Mouse (Mus musculus) kidney, postnatal 0 days (tissue): ENCODE results near the gene Fga. TPM values are rescaled to one million over a fixed set of nuclear protein-coding genes. Genes with fewer than 3 reads are reported as not detected.

Experiments used
- ATAC-seq: fragments of 200-750 bp; cut with Nextera tagmentation; replicated peaks from 2 replicates; pipeline ENCODE4 v1.8.0; 2017; ENCODE audit warnings: low read depth, moderate number of reproducible peaks, moderate TSS enrichment, moderate library complexity; ENCODE audit not compliant: low FRiP score
- DNase-seq: peaks from one replicate; pipeline ENCODE4 v3.0.0-alpha.2; 2016; ENCODE audit warnings: low spot score
- H3K27ac ChIP-seq: fragments of 300-500 bp; sonication (generic); 2 replicates; pipeline ENCODE4 v1.5.1; 2014; ENCODE audit warnings: mild to moderate bottlenecking
- H3K27me3 ChIP-seq: fragments of 300-500 bp; sonication (generic); 2 replicates; pipeline ENCODE4 v1.6.1; 2014; ENCODE audit warnings: low read length, mixed read lengths; ENCODE audit not compliant: insufficient read depth
- H3K36me3 ChIP-seq: fragments of 300-500 bp; sonication (generic); 2 replicates; pipeline ENCODE4 v1.6.1; 2014; ENCODE audit warnings: low read length, mixed read lengths; ENCODE audit not compliant: insufficient read depth
- H3K4me1 ChIP-seq: fragments of 300-500 bp; sonication (generic); replicated peaks from 2 replicates; pipeline ENCODE4 v1.6.1; 2014; ENCODE audit warnings: antibody characterized with exemption, low read length, mixed read lengths; ENCODE audit not compliant: insufficient read depth
- H3K4me2 ChIP-seq: fragments of 300-500 bp; sonication (generic); 2 replicates; pipeline ENCODE4 v1.6.1; 2014; ENCODE audit warnings: mild to moderate bottlenecking, low read length, moderate library complexity, mixed read lengths
- H3K4me3 ChIP-seq: fragments of 300-500 bp; sonication (generic); replicated peaks from 2 replicates; pipeline ENCODE4 v1.5.1; 2014; ENCODE audit warnings: low read depth, low read length
- H3K9ac ChIP-seq: fragments of 300-500 bp; sonication (generic); 2 replicates; pipeline ENCODE4 v1.6.1; 2014; ENCODE audit warnings: low read depth, low read length
- H3K9me3 ChIP-seq: fragments of 300-500 bp; sonication (generic); replicated peaks from 2 replicates; pipeline ENCODE4 v1.6.1; 2016; ENCODE audit warnings: low read length, inconsistent platforms, mixed read lengths
- CTCF ChIP-seq: IDR thresholded peaks from 2 replicates; pipeline ENCODE4 v1.5.1; 2016; ENCODE audit warnings: antibody characterized with exemption, low read depth, mild to moderate bottlenecking, moderate library complexity
- WGBS: fragments of 180-500 bp; shearing (Covaris S2); extraction: QIAGEN DNeasy Blood & Tissue Kit; methylation state at CpG from one replicate; pipeline ENCODE4 v1.1.7; 2014; 5-methylcytosine and 5-hydroxymethylcytosine counted together
- polyA plus RNA-seq: library from polyadenylated mRNA; unstranded; fragments of >200 nt; fragmentation: Nextera tagmentation; extraction: Ambion mirVana; gene quantifications from 2 replicates; pipeline ENCODE4 v1.2.1, GENCODE M21; 2015

Fga gene
- polyA plus RNA-seq, 1 experiment from 2014 or later, result 5.1 TPM

DNA sequence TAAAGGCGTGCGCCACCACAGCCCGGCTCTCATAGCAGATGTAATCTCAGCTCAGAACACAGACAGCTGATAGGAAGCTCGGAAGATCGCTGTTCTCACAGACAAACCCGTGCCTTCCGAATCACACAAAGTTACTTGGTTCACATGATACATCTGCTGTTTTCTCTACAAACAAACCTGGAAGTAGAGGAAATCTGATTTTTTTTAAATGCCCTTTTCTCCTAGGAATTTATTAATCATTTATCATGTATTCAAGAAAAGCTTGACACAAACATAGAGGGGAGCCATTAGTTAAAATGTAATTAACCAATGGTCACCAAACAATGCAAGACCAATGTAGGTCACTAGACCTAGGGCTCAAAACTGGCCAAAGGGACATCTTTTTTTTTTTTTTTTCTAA is 21.1 kb upstream of the Fga start:
- 78% methylated on average over 7 of the region's 7 CpGs for WGBS
- Histone ChIP-seq H3K27me3 (no peaks in the 10 kb centered on the region), H3K4me1 (no peaks in the 10 kb centered on the region), H3K36me3 (no peaks in the 10 kb centered on the region), H3K4me3 (no peak overlapping the region), H3K9me3 (no peaks in the 10 kb centered on the region), H3K27ac (no peak overlapping the region), H3K9ac (no peak overlapping the region), H3K4me2 (no peak overlapping the region)
- no peak for ATAC-seq
- DNase-seq, result no peak
- no peak for TF ChIP-seq CTCF

DNA sequence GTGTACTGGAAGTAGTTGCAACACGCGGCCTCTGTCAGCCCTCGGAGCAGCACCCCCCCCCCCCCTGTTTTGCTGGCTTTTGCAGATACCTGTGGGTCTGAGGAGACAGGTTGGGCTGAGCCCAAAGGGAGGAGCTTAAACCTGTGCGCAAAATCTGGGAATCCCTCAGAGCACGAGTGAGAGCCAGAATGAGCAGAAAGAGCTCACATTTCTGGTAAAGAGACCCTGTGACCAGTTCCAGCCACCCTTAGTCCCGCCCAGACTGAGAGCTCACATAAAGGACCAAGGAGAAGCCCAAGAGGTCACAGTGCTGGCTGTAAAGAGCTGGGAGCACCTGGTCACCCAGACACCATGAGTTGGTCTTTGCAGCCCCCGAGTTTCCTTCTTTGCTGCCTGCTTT is 18.3 kb upstream of the Fga start, which contains the start of gene Fgg:
Gene Fgg, plus strand, starts transcription at position 168 of the 400 bp plus-strand sequence.
- no peak for TF ChIP-seq CTCF
- ATAC-seq, result no peak; the same call in 1 of the 2 replicates
- no peak within 1 kb of the TSS for H3K4me3 ChIP-seq
- no peak within 1 kb of the TSS for H3K4me2 ChIP-seq
- no peaks in the 10 kb centered on the region for H3K4me1 ChIP-seq
- no peaks in the 10 kb centered on the region for H3K27me3 ChIP-seq
- H3K27ac ChIP-seq, result no peak within 1 kb of the TSS
- no peaks in the 10 kb centered on the region for H3K9me3 ChIP-seq
- 48% methylated on average over 7 of the region's 7 CpGs for WGBS
- no peaks in the 10 kb centered on the region for H3K36me3 ChIP-seq
- H3K9ac ChIP-seq, result no peak within 1 kb of the TSS
- DNase-seq, result no peak

DNA sequence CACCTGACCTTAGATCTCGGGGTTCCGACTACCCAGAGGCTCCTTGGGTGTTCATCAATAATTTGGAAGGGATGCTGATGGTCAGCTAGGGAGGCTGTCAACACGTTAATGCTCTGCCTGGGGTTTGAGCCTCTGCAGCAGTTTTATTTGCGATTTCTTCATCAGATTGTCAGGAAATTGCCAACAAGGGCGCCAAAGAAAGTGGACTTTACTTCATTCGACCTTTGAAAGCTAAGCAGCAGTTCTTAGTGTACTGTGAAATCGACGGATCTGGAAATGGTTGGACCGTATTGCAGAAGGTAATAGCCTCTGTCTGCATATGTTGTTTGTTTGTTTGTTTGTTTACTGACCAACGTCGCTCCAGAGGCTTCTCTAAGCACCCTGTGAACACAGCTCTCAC is 15.6 kb upstream of the Fga start:
- ATAC-seq (no peak), DNase-seq (no peak)
- WGBS, result 74% methylated on average over 11 of the region's 11 CpGs
- TF ChIP-seq CTCF, result no peak
- no peak overlapping the region for H3K4me3 ChIP-seq
- no peak overlapping the region for H3K9ac ChIP-seq
- no peaks in the 10 kb centered on the region for H3K4me1 ChIP-seq
- no peaks in the 10 kb centered on the region for H3K27me3 ChIP-seq
- H3K4me2 ChIP-seq, result no peak overlapping the region
- H3K36me3 ChIP-seq, result no peaks in the 10 kb centered on the region
- H3K27ac ChIP-seq, result no peak overlapping the region
- H3K9me3 ChIP-seq, result no peaks in the 10 kb centered on the region

DNA sequence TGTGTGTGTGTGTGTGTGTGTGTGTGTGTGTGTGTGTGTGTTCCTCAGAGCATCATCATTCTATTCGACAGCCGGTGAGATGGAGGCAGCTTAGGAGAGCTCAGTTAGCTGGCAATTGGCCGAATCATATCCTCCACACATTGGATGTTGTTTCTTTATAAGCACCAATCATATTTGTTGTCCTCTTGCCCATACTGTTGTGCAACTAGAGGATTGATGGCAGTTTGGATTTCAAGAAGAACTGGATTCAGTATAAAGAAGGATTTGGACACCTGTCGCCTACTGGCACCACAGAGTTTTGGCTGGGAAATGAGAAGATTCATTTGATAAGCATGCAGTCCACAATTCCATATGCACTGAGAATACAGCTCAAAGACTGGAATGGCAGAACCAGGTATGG is 14.7 kb upstream of the Fga start:
- Histone ChIP-seq H3K4me3 (no peak overlapping the region), H3K4me2 (no peak overlapping the region), H3K27me3 (no peaks in the 10 kb centered on the region), H3K4me1 (no peaks in the 10 kb centered on the region), H3K9me3 (no peaks in the 10 kb centered on the region), H3K27ac (no peak overlapping the region), H3K9ac (no peak overlapping the region), H3K36me3 (no peaks in the 10 kb centered on the region)
- WGBS, result 96% methylated on average over 4 of the region's 4 CpGs
- no peak for TF ChIP-seq CTCF
- ATAC-seq (no peak), DNase-seq (no peak)

GRCm38 (mm10) chr3:83011565-83011964 is 14.3 kb upstream of the Fga start:
- TF ChIP-seq CTCF, result no peak
- WGBS, result 65% methylated on average over 4 of the region's 4 CpGs
- no peaks in the 10 kb centered on the region for H3K9me3 ChIP-seq
- no peak overlapping the region for H3K9ac ChIP-seq
- H3K4me3 ChIP-seq, result no peak overlapping the region
- H3K4me2 ChIP-seq, result no peak overlapping the region
- no peak for DNase-seq
- no peaks in the 10 kb centered on the region for H3K36me3 ChIP-seq
- no peaks in the 10 kb centered on the region for H3K4me1 ChIP-seq
- no peak for ATAC-seq
- no peaks in the 10 kb centered on the region for H3K27me3 ChIP-seq
- H3K27ac ChIP-seq, result no peak overlapping the region

- ATAC-seq (no peak), DNase-seq (no peak)
- TF ChIP-seq CTCF, result no peak
- Histone ChIP-seq H3K4me2 (no peak overlapping the region), H3K27ac (no peak overlapping the region), H3K4me3 (no peak overlapping the region), H3K36me3 (no peaks in the 10 kb centered on the region), H3K9me3 (no peaks in the 10 kb centered on the region), H3K27me3 (no peaks in the 10 kb centered on the region), H3K9ac (no peak overlapping the region), H3K4me1 (no peaks in the 10 kb centered on the region)
- WGBS, result 93% methylated on average over 19 of the region's 19 CpGs
Measured at GRCm38 (mm10) chr3:83012636-83013035, 13.2 kb upstream of the Fga start.

GRCm38 (mm10) chr3:83013951-83014350 is 11.9 kb upstream of the Fga start:
- Histone ChIP-seq H3K4me3 (no peak overlapping the region), H3K9me3 (no peaks in the 10 kb centered on the region), H3K27ac (no peak overlapping the region), H3K27me3 (no peaks in the 10 kb centered on the region), H3K36me3 (no peaks in the 10 kb centered on the region), H3K4me1 (no peaks in the 10 kb centered on the region), H3K9ac (no peak overlapping the region), H3K4me2 (no peak overlapping the region)
- DNase-seq (no peak), ATAC-seq (no peak)
- TF ChIP-seq CTCF, result no peak
- WGBS, result 85% methylated on average over 10 of the region's 10 CpGs
